Mouse (Mus musculus) ES-E14 (cell line): ENCODE results near the gene Copg1. TPM values are rescaled to one million over a fixed set of nuclear protein-coding genes. Genes with fewer than 3 reads are reported as not detected.

Source experiments
- DNase-seq: peaks from one replicate; pipeline ENCODE4 v3.0.0-alpha.2; 2013; ENCODE audit warnings: low read depth, low spot score
- H3K27ac ChIP-seq: 2 replicates; pipeline ENCODE4 v1.5.1; 2012; ENCODE audit warnings: low read depth, mild to moderate bottlenecking, low read length, moderate library complexity, mixed read lengths; ENCODE audit not compliant: poor library complexity, insufficient read depth, severe bottlenecking
- H3K36me3 ChIP-seq: 2 replicates; pipeline ENCODE4 v1.6.1; 2012; ENCODE audit warnings: mild to moderate bottlenecking, low read length, moderate library complexity, mixed read lengths; ENCODE audit not compliant: control insufficient read depth, poor library complexity, insufficient read depth, severe bottlenecking
- H3K4me1 ChIP-seq, 2 experiments: fragments of 150-350 bp in 1 of 2; sonication (generic) in 1 of 2; 2 replicates each; pipeline ENCODE4 v1.6.1; 2012; ENCODE audit warnings: low read length in 2 of 2, mild to moderate bottlenecking in 1 of 2, mixed read lengths in 1 of 2; ENCODE audit not compliant: control insufficient read depth in 2 of 2, insufficient read depth in 2 of 2, poor library complexity in 1 of 2
- H3K4me3 ChIP-seq, 2 experiments: fragments of 150-350 bp in 1 of 2; sonication (generic) in 1 of 2; 2 replicates each; pipeline ENCODE4 v1.5.1; 2012; ENCODE audit warnings: low read length in 2 of 2, low read depth in 1 of 2, mild to moderate bottlenecking in 1 of 2, mixed read lengths in 1 of 2; ENCODE audit not compliant: insufficient read depth in 1 of 2, poor library complexity in 1 of 2, severe bottlenecking in 1 of 2
- H3K9ac ChIP-seq: 2 replicates; pipeline ENCODE4 v1.6.1; 2012; ENCODE audit warnings: low read depth, mild to moderate bottlenecking, low read length, mixed read lengths; ENCODE audit not compliant: poor library complexity, insufficient read depth, severe bottlenecking
- H3K9me3 ChIP-seq: fragments of 150-350 bp; sonication (generic); 2 replicates; pipeline ENCODE4 v1.6.1; 2012; ENCODE audit warnings: low read depth, mild to moderate bottlenecking, low read length; ENCODE audit not compliant: control insufficient read depth, insufficient read depth
- CHD2 ChIP-seq: IDR thresholded peaks from 2 replicates; pipeline ENCODE4 v1.6.1; 2014; ENCODE audit warnings: mild to moderate bottlenecking, low read depth, low read length, inconsistent platforms
- HCFC1 ChIP-seq: IDR thresholded peaks from 2 replicates; pipeline ENCODE4 v1.6.1; 2012; ENCODE audit warnings: low read length, inconsistent platforms, borderline replicate concordance; ENCODE audit not compliant: insufficient read depth
- MAFK ChIP-seq: IDR thresholded peaks from 2 replicates; pipeline ENCODE4 v1.6.1; 2014; ENCODE audit warnings: mild to moderate bottlenecking, low read depth, low read length, inconsistent platforms; ENCODE audit not compliant: insufficient read depth
- ZC3H11A ChIP-seq: IDR thresholded peaks from 2 replicates; pipeline ENCODE4 v1.6.1; 2012; ENCODE audit warnings: low read depth, mild to moderate bottlenecking, inconsistent platforms, low read length, borderline replicate concordance
- ZNF384 ChIP-seq: IDR thresholded peaks from 2 replicates; pipeline ENCODE4 v1.6.1; 2012; ENCODE audit warnings: low read depth, low read length, inconsistent platforms
- in situ Hi-C, 2 experiments: fragments of 600-800 bp; cut with MboI; formaldehyde crosslinking; loops; one replicate each; pipeline ENCODE4 v1.15.1; 2025; ENCODE audit warnings: low sequenced_read_pairs in 2 of 2, inconsistent platforms in 1 of 2; ENCODE audit not compliant: unreplicated experiment in 2 of 2
- total RNA-seq: library from RNA; depleted of rRNA; stranded (reverse); fragments of 300-350 nt; gene quantifications from 2 replicates; pipeline ENCODE4 v1.2.3, GENCODE M21; 2012

The Copg1 gene
- total RNA-seq, 1 experiment, result 103 TPM

DNA sequence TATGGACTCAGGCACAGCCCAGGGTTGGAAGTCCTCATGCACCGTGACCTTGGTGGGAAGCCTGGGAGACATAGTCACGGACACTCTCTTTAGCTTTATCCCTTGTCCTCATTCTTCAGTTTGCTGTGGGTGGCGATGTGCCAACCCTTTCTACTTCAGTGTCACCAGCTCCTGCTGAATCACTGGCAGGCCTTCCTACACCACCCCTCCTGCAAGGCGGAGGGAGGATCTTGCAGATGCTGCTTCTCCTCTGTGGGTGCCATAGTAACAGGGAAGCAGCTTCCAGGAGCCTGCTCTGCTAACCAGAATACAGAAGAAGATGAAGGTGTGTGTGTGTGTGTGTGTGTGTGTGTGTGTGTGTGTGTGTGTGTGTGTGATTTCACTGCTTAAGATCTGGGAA lies 4.8 kb upstream of the Copg1 start:
- no peak overlapping the region for H3K9ac ChIP-seq
- no peaks in the 10 kb centered on the region for H3K4me1 ChIP-seq
- H3K9me3 ChIP-seq, result no peaks in the 10 kb centered on the region
- no peak for DNase-seq
- in situ Hi-C loops, result no loop called here
- H3K27ac ChIP-seq, result no peak overlapping the region
- H3K36me3 ChIP-seq, result no peaks in the 10 kb centered on the region
- H3K4me3 ChIP-seq, result no peak overlapping the region
- TF ChIP-seq MAFK, result no peak
- TF ChIP-seq HCFC1, result no peak
- TF ChIP-seq CHD2, result no peak
- no peak for TF ChIP-seq ZC3H11A
- no peak for TF ChIP-seq ZNF384

DNA sequence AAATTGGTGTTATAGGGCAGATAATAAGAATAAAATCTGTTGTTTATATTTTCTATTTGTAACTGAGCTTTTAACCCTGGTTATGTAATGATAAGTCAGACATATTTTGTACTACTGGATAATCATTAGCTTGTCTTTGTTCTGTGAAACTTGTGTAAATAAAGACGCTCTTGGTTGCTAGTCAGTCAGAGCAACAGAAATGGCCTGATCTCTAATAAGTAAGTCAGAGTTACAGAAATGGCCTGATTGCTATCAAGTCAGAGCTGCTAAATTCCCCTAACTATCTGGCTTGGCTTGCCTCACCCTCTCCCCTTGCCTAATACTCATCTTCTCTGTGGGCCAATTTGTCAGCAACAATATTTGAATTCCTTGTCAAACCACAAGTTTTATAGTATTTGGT lies 893 bp upstream of the Copg1 start:
- Histone ChIP-seq H3K9me3 (no peaks in the 10 kb centered on the region), H3K4me1 (peaks cover 2 to 3% of the 10 kb centered on the region in 2 experiments; a peak in 2 of 4 replicates), H3K4me3 (no peak overlapping the region), H3K9ac (no peak overlapping the region), H3K36me3 (peaks cover 11% of the 10 kb centered on the region), H3K27ac (no peak overlapping the region)
- no peak for DNase-seq
- no peak for TF ChIP-seq CHD2
- TF ChIP-seq MAFK, result no peak
- no peak for TF ChIP-seq ZNF384
- no peak for TF ChIP-seq HCFC1
- no peak for TF ChIP-seq ZC3H11A
- in situ Hi-C loops, result no loop called here

DNA sequence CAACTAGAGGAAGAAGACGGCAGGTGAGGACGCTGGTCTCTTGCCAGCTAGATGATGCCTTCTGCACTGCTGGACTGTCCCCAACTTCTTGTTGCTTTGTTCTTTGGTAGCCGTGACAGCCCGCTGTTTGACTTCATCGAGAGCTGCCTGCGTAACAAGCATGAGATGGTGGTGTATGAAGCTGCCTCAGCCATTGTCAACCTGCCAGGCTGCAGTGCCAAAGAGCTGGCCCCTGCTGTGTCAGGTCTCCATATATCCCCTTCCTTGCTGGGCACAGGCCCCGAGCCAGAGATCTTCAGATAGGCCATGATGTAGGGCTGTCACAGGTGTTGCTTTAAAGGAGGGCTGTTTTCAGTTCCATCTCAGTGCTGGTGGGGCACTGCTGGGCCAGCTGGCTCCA lies 6.3 kb downstream of the Copg1 start:
- peaks cover 50% of the 10 kb centered on the region for H3K36me3 ChIP-seq
- no peak overlapping the region for H3K4me3 ChIP-seq
- no peaks in the 10 kb centered on the region for H3K9me3 ChIP-seq
- in situ Hi-C loops, result no loop called here
- no peak for DNase-seq
- no peak overlapping the region for H3K27ac ChIP-seq
- no peaks in the 10 kb centered on the region for H3K4me1 ChIP-seq
- H3K9ac ChIP-seq, result no peak overlapping the region
- TF ChIP-seq CHD2 (no peak), ZNF384 (no peak), MAFK (no peak), ZC3H11A (no peak), HCFC1 (no peak)

DNA sequence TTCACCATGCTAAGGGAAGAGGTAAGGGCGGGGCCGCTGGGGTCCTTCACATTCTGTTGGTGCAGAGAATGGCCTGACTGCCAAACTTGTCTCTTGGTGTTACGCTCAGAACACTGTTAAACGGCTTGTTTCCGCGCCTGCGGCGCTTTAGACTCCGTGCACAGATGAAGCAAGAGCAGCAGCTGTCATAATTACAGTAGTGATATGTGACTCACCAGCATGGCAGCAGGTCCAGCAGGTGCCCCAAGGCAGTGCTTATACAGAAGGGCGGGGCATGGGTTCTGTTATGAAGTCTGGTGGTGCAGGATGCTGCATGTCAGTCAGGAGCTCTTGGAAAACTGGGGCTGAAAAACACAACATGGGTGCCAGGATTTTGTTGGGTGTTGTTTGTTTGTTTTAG lies 10.4 kb downstream of the Copg1 start:
- in situ Hi-C loops, result no loop called here
- Histone ChIP-seq H3K36me3 (peaks cover 54% of the 10 kb centered on the region), H3K4me3 (no peak overlapping the region), H3K27ac (no peak overlapping the region), H3K4me1 (no peaks in the 10 kb centered on the region), H3K9me3 (no peaks in the 10 kb centered on the region), H3K9ac (no peak overlapping the region)
- TF ChIP-seq ZC3H11A (no peak), ZNF384 (no peak), MAFK (no peak), HCFC1 (no peak), CHD2 (no peak)
- DNase-seq, result no peak

DNA sequence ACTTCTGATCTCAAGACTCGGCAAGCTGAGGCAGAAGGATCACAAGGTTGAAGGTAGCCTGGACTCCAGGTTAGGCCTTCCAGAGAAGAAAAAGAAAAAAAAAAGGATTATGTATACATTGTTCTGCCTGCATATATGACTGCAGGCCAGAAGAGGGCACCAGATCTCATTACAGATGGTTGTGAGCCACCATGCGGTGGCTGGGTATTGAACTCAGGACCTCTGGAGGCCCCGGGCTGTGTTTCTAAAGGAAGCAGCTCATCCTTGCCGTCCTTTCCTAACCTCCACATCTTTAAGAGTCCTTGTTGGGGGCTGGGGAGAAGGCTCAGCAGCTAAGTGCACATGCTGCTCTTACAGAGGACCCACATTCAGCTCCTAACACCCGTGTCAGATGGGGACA lies 19.0 kb downstream of the Copg1 start:
- Histone ChIP-seq H3K9ac (no peak overlapping the region), H3K4me1 (peaks cover 6 to 15% of the 10 kb centered on the region in 2 experiments; a peak in 3 of 4 replicates), H3K36me3 (peaks cover 49% of the 10 kb centered on the region), H3K27ac (no peak overlapping the region), H3K9me3 (no peaks in the 10 kb centered on the region), H3K4me3 (no peak overlapping the region)
- TF ChIP-seq ZNF384, result peak; percentile 73
- no peak for TF ChIP-seq MAFK
- DNase-seq, result no peak
- in situ Hi-C loops, result loop anchor here in 1 of 2 experiments (25.0 kb wide), 1 partner anchor 981 kb away; the partner anchor contains the start of genes Mcm2 and Podxl2
